Mouse (Mus musculus) ES-E14 (cell line): ENCODE results near the gene Pkdcc. TPM values are rescaled to one million over a fixed set of nuclear protein-coding genes. Genes with fewer than 3 reads are reported as not detected.

Source experiments
- DNase-seq: peaks from one replicate; pipeline ENCODE4 v3.0.0-alpha.2; 2013; ENCODE audit warnings: low read depth, low spot score
- H3K27ac ChIP-seq: 2 replicates; pipeline ENCODE4 v1.5.1; 2012; ENCODE audit warnings: low read depth, mild to moderate bottlenecking, low read length, moderate library complexity, mixed read lengths; ENCODE audit not compliant: poor library complexity, insufficient read depth, severe bottlenecking
- H3K36me3 ChIP-seq: 2 replicates; pipeline ENCODE4 v1.6.1; 2012; ENCODE audit warnings: mild to moderate bottlenecking, low read length, moderate library complexity, mixed read lengths; ENCODE audit not compliant: control insufficient read depth, poor library complexity, insufficient read depth, severe bottlenecking
- H3K4me1 ChIP-seq, 2 experiments: fragments of 150-350 bp in 1 of 2; sonication (generic) in 1 of 2; 2 replicates each; pipeline ENCODE4 v1.6.1; 2012; ENCODE audit warnings: low read length in 2 of 2, mild to moderate bottlenecking in 1 of 2, mixed read lengths in 1 of 2; ENCODE audit not compliant: control insufficient read depth in 2 of 2, insufficient read depth in 2 of 2, poor library complexity in 1 of 2
- H3K4me3 ChIP-seq, 2 experiments: fragments of 150-350 bp in 1 of 2; sonication (generic) in 1 of 2; 2 replicates each; pipeline ENCODE4 v1.5.1; 2012; ENCODE audit warnings: low read length in 2 of 2, low read depth in 1 of 2, mild to moderate bottlenecking in 1 of 2, mixed read lengths in 1 of 2; ENCODE audit not compliant: insufficient read depth in 1 of 2, poor library complexity in 1 of 2, severe bottlenecking in 1 of 2
- H3K9ac ChIP-seq: 2 replicates; pipeline ENCODE4 v1.6.1; 2012; ENCODE audit warnings: low read depth, mild to moderate bottlenecking, low read length, mixed read lengths; ENCODE audit not compliant: poor library complexity, insufficient read depth, severe bottlenecking
- H3K9me3 ChIP-seq: fragments of 150-350 bp; sonication (generic); 2 replicates; pipeline ENCODE4 v1.6.1; 2012; ENCODE audit warnings: low read depth, mild to moderate bottlenecking, low read length; ENCODE audit not compliant: control insufficient read depth, insufficient read depth
- CHD2 ChIP-seq: IDR thresholded peaks from 2 replicates; pipeline ENCODE4 v1.6.1; 2014; ENCODE audit warnings: mild to moderate bottlenecking, low read depth, low read length, inconsistent platforms
- HCFC1 ChIP-seq: IDR thresholded peaks from 2 replicates; pipeline ENCODE4 v1.6.1; 2012; ENCODE audit warnings: low read length, inconsistent platforms, borderline replicate concordance; ENCODE audit not compliant: insufficient read depth
- MAFK ChIP-seq: IDR thresholded peaks from 2 replicates; pipeline ENCODE4 v1.6.1; 2014; ENCODE audit warnings: mild to moderate bottlenecking, low read depth, low read length, inconsistent platforms; ENCODE audit not compliant: insufficient read depth
- ZC3H11A ChIP-seq: IDR thresholded peaks from 2 replicates; pipeline ENCODE4 v1.6.1; 2012; ENCODE audit warnings: low read depth, mild to moderate bottlenecking, inconsistent platforms, low read length, borderline replicate concordance
- ZNF384 ChIP-seq: IDR thresholded peaks from 2 replicates; pipeline ENCODE4 v1.6.1; 2012; ENCODE audit warnings: low read depth, low read length, inconsistent platforms
- in situ Hi-C, 2 experiments: fragments of 600-800 bp; cut with MboI; formaldehyde crosslinking; loops; one replicate each; pipeline ENCODE4 v1.15.1; 2025; ENCODE audit warnings: low sequenced_read_pairs in 2 of 2, inconsistent platforms in 1 of 2; ENCODE audit not compliant: unreplicated experiment in 2 of 2
- total RNA-seq: library from RNA; depleted of rRNA; stranded (reverse); fragments of 300-350 nt; gene quantifications from 2 replicates; pipeline ENCODE4 v1.2.3, GENCODE M21; 2012

Pkdcc gene
- total RNA-seq, 1 experiment = 39.1 TPM

DNA sequence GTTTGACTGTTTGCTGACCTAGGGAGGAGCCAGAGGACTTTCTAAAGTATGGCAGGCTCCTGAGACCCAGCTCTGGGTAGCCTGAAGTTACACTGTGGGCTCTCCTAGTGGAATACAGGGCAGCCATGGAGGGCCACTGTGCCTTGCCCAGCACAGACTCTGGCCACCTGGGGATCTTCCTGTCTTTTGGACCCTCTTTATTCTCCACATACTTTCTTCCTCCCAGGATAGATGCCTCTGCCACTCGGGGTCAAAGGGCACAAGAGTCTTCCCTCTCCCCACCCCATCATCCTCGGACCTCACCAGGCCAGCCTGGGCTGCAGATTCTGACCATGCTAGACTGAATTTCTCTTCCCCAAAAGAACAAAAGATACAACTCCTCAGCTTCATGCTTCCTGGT lies 3.1 kb downstream of the Pkdcc start:
- no peak overlapping the region for H3K9ac ChIP-seq
- DNase-seq = no peak
- H3K4me1 ChIP-seq = peaks cover 0 to 7% of the 10 kb centered on the region in 2 experiments; a peak in 2 of 4 replicates
- TF ChIP-seq ZC3H11A = no peak
- no peak for TF ChIP-seq ZNF384
- no peak for TF ChIP-seq MAFK
- no peak for TF ChIP-seq HCFC1
- no peak for TF ChIP-seq CHD2
- in situ Hi-C loops = no loop called here
- H3K9me3 ChIP-seq = no peaks in the 10 kb centered on the region
- H3K27ac ChIP-seq = no peak overlapping the region
- H3K36me3 ChIP-seq = no peaks in the 10 kb centered on the region
- H3K4me3 ChIP-seq = no peak overlapping the region

DNA sequence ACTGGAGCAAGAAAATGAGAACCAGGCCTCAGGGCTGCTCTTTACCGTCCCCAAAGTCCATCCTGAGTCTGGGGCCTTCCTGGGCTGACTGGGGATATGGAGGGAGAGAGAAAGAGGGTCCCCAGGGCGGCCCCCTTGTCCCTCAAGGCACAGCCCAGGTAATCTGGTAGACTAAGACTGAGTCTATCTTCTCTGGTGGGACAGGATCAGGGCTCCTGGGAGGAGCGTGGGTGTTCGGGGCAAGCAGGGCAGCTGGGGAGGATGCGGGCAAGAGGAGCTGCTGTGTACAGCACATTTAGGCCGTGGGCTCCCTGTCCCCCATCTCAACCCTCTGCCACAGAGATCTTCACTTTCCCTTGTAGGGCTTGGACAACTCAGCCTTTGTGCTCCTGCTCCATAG lies 3.6 kb downstream of the Pkdcc start:
- H3K36me3 ChIP-seq = no peaks in the 10 kb centered on the region
- no peak overlapping the region for H3K4me3 ChIP-seq
- H3K4me1 ChIP-seq = peaks cover 0 to 4% of the 10 kb centered on the region in 2 experiments; a peak in 1 of 4 replicates
- in situ Hi-C loops = no loop called here
- no peak for TF ChIP-seq ZC3H11A
- no peak for TF ChIP-seq MAFK
- no peak for TF ChIP-seq ZNF384
- no peak for TF ChIP-seq HCFC1
- H3K9ac ChIP-seq = no peak overlapping the region
- DNase-seq = no peak
- H3K9me3 ChIP-seq = no peaks in the 10 kb centered on the region
- no peak overlapping the region for H3K27ac ChIP-seq

- DNase-seq = no peak
- Histone ChIP-seq H3K27ac (no peak overlapping the region), H3K36me3 (no peaks in the 10 kb centered on the region), H3K4me3 (no peak overlapping the region), H3K9ac (no peak overlapping the region), H3K9me3 (no peaks in the 10 kb centered on the region), H3K4me1 (no peaks in the 10 kb centered on the region; a peak in 1 of 4 replicates)
- in situ Hi-C loops = no loop called here
- no peak for TF ChIP-seq MAFK
- no peak for TF ChIP-seq CHD2
- no peak for TF ChIP-seq HCFC1
- no peak for TF ChIP-seq ZC3H11A
- TF ChIP-seq ZNF384 = no peak
These were observed 4.5 kb downstream of the Pkdcc start for GRCm38 (mm10) chr17:83219351-83220287.

DNA sequence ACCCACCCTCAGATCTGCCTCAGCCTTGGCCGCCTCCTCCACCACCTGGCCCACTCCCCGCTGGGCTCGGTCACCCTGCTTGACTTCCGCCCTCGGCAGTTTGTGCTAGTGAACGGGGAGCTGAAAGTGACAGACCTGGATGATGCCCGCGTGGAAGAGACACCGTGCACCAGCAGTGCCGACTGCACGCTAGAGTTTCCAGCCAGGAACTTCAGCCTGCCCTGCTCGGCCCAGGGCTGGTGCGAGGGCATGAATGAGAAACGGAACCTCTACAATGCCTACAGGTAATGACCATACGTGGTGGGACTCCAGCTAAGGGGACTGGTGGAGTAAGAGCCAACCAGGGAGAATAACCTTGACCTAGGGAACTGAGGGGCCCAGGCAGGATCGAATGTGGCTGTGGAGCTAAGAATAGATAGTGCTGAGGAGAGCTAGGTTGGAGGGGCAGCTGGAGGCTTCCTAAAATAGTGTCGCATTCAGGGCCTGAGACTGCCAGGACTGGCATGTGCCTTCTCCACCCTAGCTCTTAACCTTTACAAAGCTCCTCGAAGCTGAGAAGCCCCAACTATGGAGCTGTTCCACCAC lies 6.0 kb downstream of the Pkdcc start:
- no peaks in the 10 kb centered on the region for H3K4me1 ChIP-seq
- H3K27ac ChIP-seq = no peak overlapping the region
- H3K9me3 ChIP-seq = no peaks in the 10 kb centered on the region
- H3K9ac ChIP-seq = no peak overlapping the region
- DNase-seq = no peak
- H3K36me3 ChIP-seq = no peaks in the 10 kb centered on the region
- in situ Hi-C loops = no loop called here
- H3K4me3 ChIP-seq = no peak overlapping the region
- TF ChIP-seq CHD2 (no peak), HCFC1 (no peak), ZC3H11A (no peak), ZNF384 (no peak), MAFK (no peak)
